Mouse (Mus musculus): Measurements from ENCODE around the gene Ier5. TPM values are rescaled to one million over a fixed set of nuclear protein-coding genes. Genes with fewer than 3 reads are reported as not detected.

Ier5 gene
- polyA plus RNA-seq, 1 experiment from 2014 or later = 1.6 TPM

DNA sequence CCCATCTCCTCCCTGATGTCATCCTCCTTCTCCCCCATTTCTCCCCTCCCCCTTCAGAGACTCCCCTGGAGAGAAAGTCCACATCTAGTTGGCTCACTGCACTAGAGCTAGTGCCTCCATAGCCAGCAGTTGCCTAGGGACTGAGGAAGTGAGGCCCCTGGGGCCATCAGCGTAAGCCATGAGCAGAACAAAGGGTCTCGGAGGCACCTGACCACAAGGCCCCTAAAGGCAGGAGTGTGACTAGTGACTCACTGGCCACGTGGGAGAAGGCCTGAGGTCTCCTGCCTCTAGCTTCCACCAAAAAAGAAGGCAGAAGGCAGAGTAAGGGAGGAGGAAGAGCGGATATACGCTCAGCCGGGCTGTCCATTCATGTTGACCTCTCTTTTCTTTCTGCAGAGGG, 25.5 kb downstream of the Ier5 start:
- Histone ChIP-seq H3K27me3 (peaks cover 14% of the 10 kb centered on the region; the same call in 1 of the 2 replicates), H3K4me1 (replicated peaks) (peaks cover 38% of the 10 kb centered on the region), H3K9me3 (replicated peaks) (no peaks in the 10 kb centered on the region), H3K27ac (no peak overlapping the region), H3K36me3 (no peaks in the 10 kb centered on the region), H3K4me3 (replicated peaks) (no peak overlapping the region), H3K9ac (no peak overlapping the region), H3K4me2 (no peak overlapping the region)
- DNase-seq (no peak), ATAC-seq (ENCODE audit: low read depth) (0 out of 2 replicates have a peak, but pooled peaks have one; percentile 18)
- 66% methylated on average over 6 of the region's 6 CpGs for WGBS (ENCODE audit: insufficient replicate concordance)

DNA sequence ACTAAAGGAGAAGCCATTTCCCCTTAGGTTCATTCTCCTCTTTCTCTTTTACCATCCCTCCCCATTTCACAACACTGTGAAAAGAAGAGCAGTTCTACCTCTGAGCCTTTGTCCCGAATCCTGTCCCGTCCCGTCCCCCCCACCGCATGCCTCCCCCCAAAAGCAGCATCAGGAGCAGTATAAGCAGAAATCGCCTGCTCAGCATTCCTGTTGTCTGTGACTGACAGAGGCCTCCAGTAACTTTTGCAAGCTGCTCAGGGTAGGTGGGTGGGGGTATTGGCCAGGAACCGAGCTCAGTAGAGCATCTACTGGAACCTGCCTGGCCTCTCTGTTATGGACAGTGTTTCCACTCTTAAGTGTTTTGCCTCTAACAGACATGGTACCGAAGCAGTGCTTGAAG, 26.3 kb downstream of the Ier5 start:
- H3K36me3 ChIP-seq = no peaks in the 10 kb centered on the region
- peaks cover 38% of the 10 kb centered on the region for H3K4me1 ChIP-seq (replicated peaks)
- no peak for ATAC-seq (ENCODE audit: low read depth)
- no peaks in the 10 kb centered on the region for H3K9me3 ChIP-seq (replicated peaks)
- no peak overlapping the region for H3K9ac ChIP-seq
- no peak overlapping the region for H3K4me3 ChIP-seq (replicated peaks)
- H3K27me3 ChIP-seq = peaks cover 14% of the 10 kb centered on the region; the same call in 1 of the 2 replicates
- no peak for DNase-seq
- no peak overlapping the region for H3K4me2 ChIP-seq
- H3K27ac ChIP-seq = no peak overlapping the region
- 54% methylated on average over 7 of the region's 7 CpGs for WGBS (ENCODE audit: insufficient replicate concordance)

DNA sequence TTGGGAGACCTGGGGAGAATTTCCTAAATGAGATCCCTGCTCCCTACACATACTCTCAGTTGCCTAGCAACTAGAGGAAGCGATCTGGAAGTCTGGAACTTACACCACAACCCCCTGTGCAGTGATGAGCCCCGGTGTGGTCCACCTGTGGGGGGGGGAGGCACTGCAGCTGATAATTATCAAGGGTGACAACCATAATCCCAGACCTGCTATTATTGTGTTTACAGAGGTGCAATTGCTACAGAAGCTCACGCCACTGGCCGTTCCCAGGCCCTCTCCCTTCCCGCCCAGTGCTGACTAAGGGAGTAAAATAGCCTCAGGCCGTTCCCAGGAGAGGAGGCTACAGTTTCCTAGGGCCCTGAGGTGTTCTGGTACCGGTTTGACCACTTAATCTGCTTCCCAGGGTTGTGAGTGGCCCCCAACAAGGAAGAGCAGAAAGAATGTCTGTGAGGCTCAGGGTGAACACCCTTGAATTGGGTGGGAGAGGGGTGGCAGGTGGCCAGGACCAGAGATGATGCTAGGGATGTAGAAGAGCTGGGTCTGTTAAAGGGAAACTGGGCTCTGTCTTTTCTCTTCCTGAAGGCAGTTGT, 28.1 kb downstream of the Ier5 start:
- Histone ChIP-seq H3K4me1 (replicated peaks) (peaks cover 40% of the 10 kb centered on the region), H3K36me3 (no peaks in the 10 kb centered on the region), H3K4me3 (replicated peaks) (no peak overlapping the region), H3K27ac (no peak overlapping the region), H3K27me3 (peaks cover 14% of the 10 kb centered on the region; the same call in 1 of the 2 replicates), H3K9ac (no peak overlapping the region), H3K9me3 (replicated peaks) (no peaks in the 10 kb centered on the region), H3K4me2 (no peak overlapping the region)
- WGBS (ENCODE audit: insufficient replicate concordance) = 49% methylated on average over 7 of the region's 7 CpGs
- ATAC-seq (ENCODE audit: low read depth) = no peak
- DNase-seq = no peak

DNA sequence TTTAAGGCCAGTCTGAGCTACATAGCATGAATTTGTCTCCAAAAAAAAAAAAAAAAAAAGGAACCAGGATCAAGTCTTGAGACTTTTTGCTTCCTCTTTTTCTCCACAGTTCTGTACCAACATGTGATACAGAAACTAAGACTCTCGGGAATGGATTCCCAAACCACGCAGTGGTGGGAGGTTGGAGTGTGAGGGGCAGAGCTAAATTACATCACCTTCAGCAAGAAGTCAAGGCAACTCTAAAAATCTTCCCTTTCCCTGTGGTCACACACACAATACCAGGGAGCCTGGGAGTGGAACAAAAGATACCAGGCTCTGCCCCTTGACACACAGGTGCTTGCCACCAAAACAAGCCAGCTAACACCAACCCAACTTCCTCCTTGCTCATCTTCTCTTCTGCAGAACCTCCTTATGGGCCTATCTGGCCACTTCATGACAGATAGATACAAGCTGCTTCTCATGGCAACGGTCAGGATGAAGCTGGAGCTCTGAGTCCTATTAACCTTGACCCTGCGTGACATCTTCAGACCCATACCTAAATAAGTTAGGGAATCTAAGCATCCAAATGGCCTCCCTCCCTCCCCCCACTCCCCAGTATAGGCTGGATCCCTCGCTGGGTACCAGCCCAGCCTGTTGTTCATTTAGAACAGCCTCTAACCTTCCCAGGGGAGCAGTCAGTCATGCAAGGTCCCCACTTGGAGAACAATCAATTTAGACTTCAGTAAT, 28.7 kb downstream of the Ier5 start:
- no peak overlapping the region for H3K4me3 ChIP-seq (replicated peaks)
- H3K9me3 ChIP-seq (replicated peaks) = no peaks in the 10 kb centered on the region
- H3K27ac ChIP-seq = no peak overlapping the region
- H3K36me3 ChIP-seq = no peaks in the 10 kb centered on the region
- peaks cover 47% of the 10 kb centered on the region for H3K4me1 ChIP-seq (replicated peaks)
- H3K4me2 ChIP-seq = no peak overlapping the region
- ATAC-seq (ENCODE audit: low read depth) (no peak), DNase-seq (no peak)
- no peak overlapping the region for H3K9ac ChIP-seq
- H3K27me3 ChIP-seq = peaks cover 14% of the 10 kb centered on the region; the same call in 1 of the 2 replicates
- 48% methylated on average over 5 of the region's 5 CpGs for WGBS (ENCODE audit: insufficient replicate concordance)

DNA sequence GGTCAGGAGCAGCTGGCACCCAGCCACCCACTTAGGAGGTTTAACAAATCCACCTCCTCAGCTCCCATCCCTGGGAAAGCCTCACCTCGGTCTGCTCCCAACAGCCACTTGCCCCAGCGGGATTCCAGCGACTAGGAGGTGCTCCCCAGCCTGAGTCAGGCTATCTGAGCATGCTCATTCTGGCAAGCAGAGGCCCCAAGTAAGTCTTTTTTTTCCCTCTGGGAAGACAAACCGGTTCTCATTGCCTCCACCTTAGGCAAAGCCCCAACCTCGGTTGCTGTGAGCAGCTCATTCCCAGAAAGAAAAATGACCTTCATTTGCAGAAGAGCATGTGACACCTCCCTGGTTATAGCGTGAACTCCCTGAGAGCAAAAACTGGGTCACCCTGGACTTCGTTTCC, 29.7 kb downstream of the Ier5 start:
- DNase-seq (no peak), ATAC-seq (ENCODE audit: low read depth) (no peak)
- WGBS (ENCODE audit: insufficient replicate concordance) = 54% methylated on average over 7 of the region's 7 CpGs
- H3K27ac ChIP-seq = no peak overlapping the region
- H3K4me1 ChIP-seq (replicated peaks) = peaks cover 50% of the 10 kb centered on the region
- H3K9me3 ChIP-seq (replicated peaks) = no peaks in the 10 kb centered on the region
- no peaks in the 10 kb centered on the region for H3K36me3 ChIP-seq
- H3K27me3 ChIP-seq = peaks cover 11% of the 10 kb centered on the region; the same call in 1 of the 2 replicates
- H3K9ac ChIP-seq = no peak overlapping the region
- H3K4me3 ChIP-seq (replicated peaks) = no peak overlapping the region
- H3K4me2 ChIP-seq = no peak overlapping the region

DNA sequence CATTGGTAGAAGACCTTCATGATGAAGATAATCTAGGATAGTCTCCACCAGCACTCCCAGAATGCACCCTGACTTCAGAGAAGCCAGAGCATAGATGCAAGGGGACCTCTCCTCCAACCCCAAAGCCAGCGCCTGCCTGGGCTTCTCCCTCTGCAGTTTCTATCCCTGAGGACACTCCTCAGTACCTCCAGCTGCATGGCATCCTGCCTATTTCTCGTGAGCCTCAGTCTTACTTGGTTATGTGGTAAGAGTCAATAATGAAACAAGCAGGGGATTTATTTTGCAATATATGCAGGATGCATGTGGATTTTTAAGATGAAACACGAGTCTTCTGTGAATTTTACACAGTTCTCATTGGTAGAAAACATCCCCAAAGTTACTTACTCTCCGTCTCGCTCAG, 33.2 kb downstream of the Ier5 start:
- Histone ChIP-seq H3K27ac (no peak overlapping the region), H3K27me3 (peaks cover 10% of the 10 kb centered on the region), H3K9me3 (replicated peaks) (no peaks in the 10 kb centered on the region), H3K4me3 (replicated peaks) (no peak overlapping the region), H3K4me1 (replicated peaks) (peaks cover 33% of the 10 kb centered on the region), H3K4me2 (no peak overlapping the region), H3K36me3 (no peaks in the 10 kb centered on the region), H3K9ac (no peak overlapping the region)
- WGBS (ENCODE audit: insufficient replicate concordance) = 74% methylated on average over 5 of the region's 5 CpGs
- DNase-seq (no peak), ATAC-seq (ENCODE audit: low read depth) (no peak)

DNA sequence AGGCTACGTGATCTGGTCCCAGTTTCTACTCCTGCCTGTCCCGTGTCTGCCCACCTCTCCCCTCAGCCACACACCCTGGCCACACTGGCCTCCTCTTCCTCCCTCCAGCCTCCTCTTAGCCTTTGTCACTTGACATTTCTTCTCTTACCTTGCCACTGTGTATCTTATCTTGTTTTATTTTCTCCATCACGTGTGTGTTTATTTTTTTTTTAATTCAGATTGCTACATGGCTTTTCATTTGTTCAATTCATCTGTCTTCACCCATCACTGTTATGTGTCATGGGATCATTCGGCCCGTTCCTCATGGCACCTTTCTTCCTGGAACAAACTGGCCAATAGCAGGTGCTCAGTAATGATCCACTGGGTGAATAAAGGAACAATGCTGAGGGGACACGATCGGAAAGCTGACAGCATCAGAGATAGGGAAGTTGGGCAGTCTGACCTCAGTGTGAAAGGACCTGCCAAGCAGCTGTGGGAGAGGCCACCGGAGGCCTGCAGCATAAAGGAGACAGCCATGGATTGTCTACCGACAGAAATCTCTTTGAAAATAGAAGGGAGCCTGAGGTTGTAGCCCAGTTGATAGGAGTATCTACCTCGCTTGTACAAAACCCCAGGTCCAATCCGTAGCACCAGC, 34.3 kb downstream of the Ier5 start:
- Histone ChIP-seq H3K4me3 (replicated peaks) (no peak overlapping the region), H3K9me3 (replicated peaks) (no peaks in the 10 kb centered on the region), H3K4me1 (replicated peaks) (peaks cover 35% of the 10 kb centered on the region), H3K27me3 (peaks cover 14% of the 10 kb centered on the region), H3K27ac (no peak overlapping the region), H3K36me3 (no peaks in the 10 kb centered on the region), H3K9ac (no peak overlapping the region), H3K4me2 (no peak overlapping the region)
- peak; percentile 7; the same call in 1 of the 2 replicates for ATAC-seq (ENCODE audit: low read depth)
- 27% methylated on average over 11 of the region's 11 CpGs for WGBS (ENCODE audit: insufficient replicate concordance)
- no peak for DNase-seq

DNA sequence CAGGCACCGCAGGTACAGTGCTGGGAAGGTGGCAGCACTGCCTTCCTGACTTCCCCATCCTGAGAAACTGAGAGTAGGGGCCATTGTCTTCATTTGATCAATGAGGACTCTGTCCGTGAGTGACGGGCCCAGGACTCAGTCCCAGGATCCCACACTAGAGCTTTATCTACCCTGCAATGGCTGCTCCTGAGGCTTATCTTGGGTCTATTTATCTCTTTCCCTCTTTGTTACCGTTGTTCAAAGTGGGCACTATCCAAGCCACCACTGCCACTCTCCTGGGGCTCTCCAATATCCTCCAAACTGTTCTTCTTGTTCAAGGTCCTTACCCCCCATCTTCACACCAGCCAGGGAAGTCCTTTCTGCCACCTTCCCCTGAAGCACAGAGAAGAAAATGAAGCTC, 34.8 kb downstream of the Ier5 start:
- Histone ChIP-seq H3K4me2 (no peak overlapping the region), H3K36me3 (no peaks in the 10 kb centered on the region), H3K4me1 (replicated peaks) (peaks cover 41% of the 10 kb centered on the region), H3K27ac (no peak overlapping the region), H3K4me3 (replicated peaks) (no peak overlapping the region), H3K27me3 (peaks cover 14% of the 10 kb centered on the region), H3K9ac (no peak overlapping the region), H3K9me3 (replicated peaks) (no peaks in the 10 kb centered on the region)
- peak; percentile 54 for ATAC-seq (ENCODE audit: low read depth)
- 27% methylated on average over 4 of the region's 4 CpGs for WGBS (ENCODE audit: insufficient replicate concordance)
- no peak for DNase-seq

DNA sequence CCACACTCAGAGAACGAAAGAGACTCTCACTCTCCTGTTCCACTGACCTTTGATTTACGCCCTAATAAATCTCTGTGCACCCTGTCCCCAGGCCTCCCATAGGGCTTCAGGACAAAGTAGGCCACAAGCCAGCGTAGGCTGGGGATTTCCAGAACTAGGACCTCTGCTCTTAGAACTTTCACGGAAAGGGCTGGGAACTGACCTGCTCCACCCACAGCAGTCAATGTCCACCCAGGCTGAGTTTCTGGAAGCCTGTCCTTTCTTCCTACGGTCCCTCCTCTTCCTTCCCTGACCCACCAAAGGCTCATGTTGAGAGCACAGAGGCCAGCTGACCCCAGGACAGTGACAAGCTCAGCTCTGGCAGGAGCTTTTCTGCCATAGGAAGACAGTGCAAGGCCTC, 35.3 kb downstream of the Ier5 start:
- Histone ChIP-seq H3K36me3 (no peaks in the 10 kb centered on the region), H3K9me3 (replicated peaks) (no peaks in the 10 kb centered on the region), H3K4me3 (replicated peaks) (no peak overlapping the region), H3K4me2 (no peak overlapping the region), H3K9ac (no peak overlapping the region), H3K4me1 (replicated peaks) (peaks cover 46% of the 10 kb centered on the region), H3K27me3 (peaks cover 14% of the 10 kb centered on the region), H3K27ac (no peak overlapping the region)
- 67% methylated on average over 5 of the region's 5 CpGs for WGBS (ENCODE audit: insufficient replicate concordance)
- ATAC-seq (ENCODE audit: low read depth) (peak; percentile 38), DNase-seq (no peak)

DNA sequence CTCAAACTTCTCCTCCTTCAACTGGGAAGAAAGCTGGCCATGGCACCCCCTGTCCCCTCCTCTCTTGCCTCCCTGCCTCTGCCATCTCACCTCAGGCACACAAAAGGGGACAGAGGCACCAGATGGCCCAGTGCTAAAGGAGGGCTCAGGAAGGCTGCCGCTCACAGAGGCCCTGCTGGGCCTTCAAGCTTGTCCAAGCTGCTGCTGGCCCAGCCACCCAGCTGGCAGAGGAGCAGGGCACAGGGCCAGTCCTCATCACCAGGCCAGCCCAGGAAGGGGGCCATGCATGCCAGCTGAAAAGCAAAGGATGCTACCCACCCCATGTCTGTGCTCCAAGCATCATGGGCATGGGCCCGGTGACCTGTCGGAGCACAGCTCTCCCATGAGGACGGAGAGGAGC, 36.5 kb downstream of the Ier5 start:
- WGBS (ENCODE audit: insufficient replicate concordance) = 90% methylated on average over 4 of the region's 4 CpGs
- Histone ChIP-seq H3K27ac (no peak overlapping the region), H3K4me2 (no peak overlapping the region), H3K27me3 (peaks cover 14% of the 10 kb centered on the region), H3K9ac (no peak overlapping the region), H3K4me3 (replicated peaks) (no peak overlapping the region), H3K4me1 (replicated peaks) (peaks cover 56% of the 10 kb centered on the region), H3K36me3 (no peaks in the 10 kb centered on the region), H3K9me3 (replicated peaks) (no peaks in the 10 kb centered on the region)
- no peak for ATAC-seq (ENCODE audit: low read depth)
- no peak for DNase-seq

DNA sequence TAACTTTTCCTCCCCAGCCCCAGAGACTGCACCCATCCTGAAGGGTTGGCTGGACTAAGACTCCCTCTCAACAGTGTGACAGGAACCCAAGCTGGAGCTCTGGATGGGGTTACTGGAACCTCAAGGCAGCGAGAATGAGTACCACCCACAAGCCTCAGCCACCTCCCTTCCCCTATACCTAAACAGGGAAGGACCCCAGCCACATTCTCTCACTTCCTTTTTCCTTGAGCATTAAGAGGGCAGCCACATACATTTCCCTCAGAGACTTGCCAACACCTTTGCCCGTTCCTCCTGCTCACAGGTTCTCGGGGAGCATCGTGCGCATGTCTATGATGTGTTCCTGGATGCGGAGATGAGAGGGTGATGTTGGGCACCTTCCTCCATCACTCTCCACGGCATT, 37.4 kb downstream of the Ier5 start:
- Histone ChIP-seq H3K9me3 (replicated peaks) (no peaks in the 10 kb centered on the region), H3K4me3 (replicated peaks) (no peak overlapping the region), H3K4me2 (no peak overlapping the region), H3K36me3 (no peaks in the 10 kb centered on the region), H3K4me1 (replicated peaks) (peaks cover 61% of the 10 kb centered on the region), H3K9ac (no peak overlapping the region), H3K27me3 (peaks cover 14% of the 10 kb centered on the region), H3K27ac (no peak overlapping the region)
- no peak for DNase-seq
- 52% methylated on average over 7 of the region's 7 CpGs for WGBS (ENCODE audit: insufficient replicate concordance)
- ATAC-seq (ENCODE audit: low read depth) = no peak

Measured in liver, embryonic 13.5 days (tissue).